Mouse (Mus musculus): Measurements from ENCODE around the gene G530012D18Rik.
"Not testable (repeated sequence)": the region's sequence is repeated elsewhere in the genome, so short reads cannot be mapped to it uniquely, and the experiment has no call there.

GRCm38 (mm10) chr1:85618689-85619088 is 43.2 kb downstream of the G530012D18Rik start:
- TF ChIP-seq CTCF (IDR thresholded peaks at IDR 0.05; ENCODE audit: control insufficient read depth, insufficient read depth, low read length); POLR2A (IDR thresholded peaks at IDR 0.05; ENCODE audit: borderline replicate concordance, control insufficient read depth, low read depth, low read length): not testable (repeated sequence)

Measured in bone marrow, adult 2 months (tissue).